Mouse (Mus musculus) retina, embryonic 14.5 days (tissue): ENCODE measurements around the gene Fbrsl1.
A peak's percentile ranks its signal among the peaks of the same experiment; 100 is the strongest.

Experiments used
- DNase-seq: peaks from one replicate; pipeline ENCODE4 v3.0.0-alpha.2; 2015; ENCODE audit warnings: low spot score

Gene Fbrsl1

GRCm38 (mm10) chr5:110413018-110413417, 35.3 kb downstream of the Fbrsl1 start:
- no peak for DNase-seq

GRCm38 (mm10) chr5:110410386-110410785, 37.9 kb downstream of the Fbrsl1 start:
- DNase-seq = no peak

- no peak for DNase-seq
Observed at GRCm38 (mm10) chr5:110408967-110409366, 39.3 kb downstream of the Fbrsl1 start.

GRCm38 (mm10) chr5:110406065-110406714, 42.1 kb downstream of the Fbrsl1 start:
- peak; percentile 39 for DNase-seq

- no peak for DNase-seq
Observed at GRCm38 (mm10) chr5:110403931-110404330, 44.4 kb downstream of the Fbrsl1 start.

- DNase-seq = no peak
Observed at GRCm38 (mm10) chr5:110402557-110402956, 45.7 kb downstream of the Fbrsl1 start.

- no peak for DNase-seq
Observed at GRCm38 (mm10) chr5:110401101-110401500, 47.2 kb downstream of the Fbrsl1 start.

- DNase-seq = no peak
Observed at GRCm38 (mm10) chr5:110395006-110395661, 53.2 kb downstream of the Fbrsl1 start.

GRCm38 (mm10) chr5:110392727-110393126, 55.6 kb downstream of the Fbrsl1 start:
- peak; percentile 48 for DNase-seq

GRCm38 (mm10) chr5:110390631-110391030, 57.7 kb downstream of the Fbrsl1 start:
- no peak for DNase-seq

- no peak for DNase-seq
Observed at GRCm38 (mm10) chr5:110387332-110387731, 61.0 kb downstream of the Fbrsl1 start.

- DNase-seq = peak; percentile 84
Observed at GRCm38 (mm10) chr5:110386371-110387330, 61.7 kb downstream of the Fbrsl1 start.

GRCm38 (mm10) chr5:110385263-110385662, 63.0 kb downstream of the Fbrsl1 start:
- no peak for DNase-seq

GRCm38 (mm10) chr5:110384491-110384890, 63.8 kb downstream of the Fbrsl1 start:
- DNase-seq = no peak

- no peak for DNase-seq
Observed at GRCm38 (mm10) chr5:110379823-110380222, 68.5 kb downstream of the Fbrsl1 start.

GRCm38 (mm10) chr5:110379086-110379485, 69.2 kb downstream of the Fbrsl1 start:
- no peak for DNase-seq

GRCm38 (mm10) chr5:110378181-110378583, 70.1 kb downstream of the Fbrsl1 start:
- no peak for DNase-seq

- peak; percentile 90 for DNase-seq
Observed at GRCm38 (mm10) chr5:110376802-110377433, 71.4 kb downstream of the Fbrsl1 start.

GRCm38 (mm10) chr5:110363822-110364545, 84.3 kb downstream of the Fbrsl1 start:
- no peak for DNase-seq

GRCm38 (mm10) chr5:110363179-110363821, 85.0 kb downstream of the Fbrsl1 start:
- peak; percentile 83 for DNase-seq

- no peak for DNase-seq
Observed at GRCm38 (mm10) chr5:110362813-110363178, 85.5 kb downstream of the Fbrsl1 start.
